Mouse (Mus musculus): ENCODE measurements around the gene Col8a1. TPM values are rescaled to one million over a fixed set of nuclear protein-coding genes. Genes with fewer than 3 reads are reported as not detected.

Gene Col8a1
- polyA plus RNA-seq, 2 experiments: 0.01 to 0.07 TPM

GRCm38 (mm10) chr16:57611768-57612167 is 142.8 kb downstream of the Col8a1 start:
- ATAC-seq (ENCODE audit: insufficient read depth) (no peak), DNase-seq (ENCODE audit: low read depth in 3 of 3, low spot score in 3 of 3) (peak in 1 of 3 experiments; percentile 9)
- Histone ChIP-seq H3K27me3 (ENCODE audit: control insufficient read depth, insufficient read depth, low read length) (no peaks in the 10 kb centered on the region), H3K4me1 (replicated peaks; ENCODE audit: control insufficient read depth in 2 of 2, insufficient read depth in 2 of 2, low read length in 1 of 2) (peaks cover 5 to 6% of the 10 kb centered on the region in 2 experiments), H3K36me3 (replicated peaks; ENCODE audit: control insufficient read depth, insufficient read depth, low read depth) (no peaks in the 10 kb centered on the region), H3K4me3 (ENCODE audit: insufficient read depth in 1 of 2, low read depth in 2 of 2, low read length in 2 of 2) (no peak overlapping the region), H3K4me2 (ENCODE audit: low read depth) (no peak overlapping the region), H3K9me3 (ENCODE audit: control insufficient read depth, low read length) (no peaks in the 10 kb centered on the region), H3K9ac (replicated peaks) (no peak overlapping the region), H3K27ac (no peak overlapping the region)
- 0% methylated on average over 1 of the region's 1 CpGs for WGBS (ENCODE audit: insufficient replicate concordance)
- TF ChIP-seq EP300 (IDR thresholded peaks at IDR 0.05; ENCODE audit: low read depth) (no peak), CTCF (IDR thresholded peaks at IDR 0.05; ENCODE audit: low read depth) (peak; percentile 67)

- peak; percentile 66 to 74 (median 68) for DNase-seq (ENCODE audit: low read depth in 3 of 3, low spot score in 3 of 3)
- H3K4me2 ChIP-seq (ENCODE audit: low read depth): peak within 1 kb of the TSS; percentile 61
- WGBS (ENCODE audit: insufficient replicate concordance): under 1% methylated on average over 64 of the region's 64 CpGs
- peaks cover 8 to 9% of the 10 kb centered on the region in 2 experiments for H3K4me1 ChIP-seq (replicated peaks; ENCODE audit: control insufficient read depth in 2 of 2, insufficient read depth in 2 of 2, low read length in 1 of 2)
- peak within 1 kb of the TSS; percentile 53 for H3K9ac ChIP-seq (replicated peaks)
- peak; percentile 88 for ATAC-seq (ENCODE audit: insufficient read depth)
- no peaks in the 10 kb centered on the region for H3K9me3 ChIP-seq (ENCODE audit: control insufficient read depth, low read length)
- peak within 1 kb of the TSS; percentile 70 to 71 for H3K4me3 ChIP-seq (ENCODE audit: insufficient read depth in 1 of 2, low read depth in 2 of 2, low read length in 2 of 2)
- no peak within 1 kb of the TSS for H3K27ac ChIP-seq
- no peaks in the 10 kb centered on the region for H3K27me3 ChIP-seq (ENCODE audit: control insufficient read depth, insufficient read depth, low read length)
- no peaks in the 10 kb centered on the region for H3K36me3 ChIP-seq (replicated peaks; ENCODE audit: control insufficient read depth, insufficient read depth, low read depth)
- TF ChIP-seq EP300 (IDR thresholded peaks at IDR 0.05; ENCODE audit: low read depth): no peak
- peak; percentile 10; the same call in 1 of the 2 replicates for TF ChIP-seq CTCF (IDR thresholded peaks at IDR 0.05; ENCODE audit: low read depth)
Observed at GRCm38 (mm10) chr16:57606444-57607227, 147.9 kb downstream of the Col8a1 start, which contains the start of gene Cmss1. Cmss1 (minus strand) TSS chr16:57606864.

- Histone ChIP-seq H3K9me3 (ENCODE audit: control insufficient read depth, low read length) (no peaks in the 10 kb centered on the region), H3K36me3 (replicated peaks; ENCODE audit: control insufficient read depth, insufficient read depth, low read depth) (no peaks in the 10 kb centered on the region), H3K4me3 (ENCODE audit: insufficient read depth in 1 of 2, low read depth in 2 of 2, low read length in 2 of 2) (no peak overlapping the region), H3K27me3 (ENCODE audit: control insufficient read depth, insufficient read depth, low read length) (no peaks in the 10 kb centered on the region), H3K4me1 (replicated peaks; ENCODE audit: control insufficient read depth in 2 of 2, insufficient read depth in 2 of 2, low read length in 1 of 2) (peaks cover 3 to 4% of the 10 kb centered on the region in 2 experiments; a peak in 3 of 4 replicates), H3K4me2 (ENCODE audit: low read depth) (no peak overlapping the region), H3K27ac (no peak overlapping the region), H3K9ac (replicated peaks) (no peak overlapping the region)
- TF ChIP-seq CTCF (IDR thresholded peaks at IDR 0.05; ENCODE audit: low read depth) (no peak), EP300 (IDR thresholded peaks at IDR 0.05; ENCODE audit: low read depth) (no peak)
- no peak for DNase-seq (ENCODE audit: low read depth in 3 of 3, low spot score in 3 of 3)
- no peak for ATAC-seq (ENCODE audit: insufficient read depth)
Observed at GRCm38 (mm10) chr16:57601031-57601430, 153.5 kb downstream of the Col8a1 start.

GRCm38 (mm10) chr16:57597295-57597957 is 157.1 kb downstream of the Col8a1 start:
- no peak overlapping the region for H3K27ac ChIP-seq
- H3K4me1 ChIP-seq (replicated peaks; ENCODE audit: control insufficient read depth in 2 of 2, insufficient read depth in 2 of 2, low read length in 1 of 2): no peaks in the 10 kb centered on the region
- TF ChIP-seq CTCF (IDR thresholded peaks at IDR 0.05; ENCODE audit: low read depth): no peak
- TF ChIP-seq EP300 (IDR thresholded peaks at IDR 0.05; ENCODE audit: low read depth): no peak
- no peak overlapping the region for H3K9ac ChIP-seq (replicated peaks)
- no peak overlapping the region for H3K4me3 ChIP-seq (ENCODE audit: insufficient read depth in 1 of 2, low read depth in 2 of 2, low read length in 2 of 2)
- no peaks in the 10 kb centered on the region for H3K27me3 ChIP-seq (ENCODE audit: control insufficient read depth, insufficient read depth, low read length)
- 56% methylated on average over 4 of the region's 4 CpGs for WGBS (ENCODE audit: insufficient replicate concordance)
- no peak overlapping the region for H3K4me2 ChIP-seq (ENCODE audit: low read depth)
- H3K36me3 ChIP-seq (replicated peaks; ENCODE audit: control insufficient read depth, insufficient read depth, low read depth): no peaks in the 10 kb centered on the region
- no peaks in the 10 kb centered on the region for H3K9me3 ChIP-seq (ENCODE audit: control insufficient read depth, low read length)
- DNase-seq (ENCODE audit: low read depth in 3 of 3, low spot score in 3 of 3) (no peak), ATAC-seq (ENCODE audit: insufficient read depth) (no peak)
